Mouse (Mus musculus) A20 (cell line): ENCODE results near the gene Sgce.
"Not testable (repeated sequence)": the region's sequence is repeated elsewhere in the genome, so short reads cannot be mapped to it uniquely, and the experiment has no call there.

Experiments
- DNase-seq: peaks from one replicate; pipeline ENCODE4 v3.0.0-alpha.2; 2011; ENCODE audit warnings: low read depth, low spot score

Gene Sgce

DNA sequence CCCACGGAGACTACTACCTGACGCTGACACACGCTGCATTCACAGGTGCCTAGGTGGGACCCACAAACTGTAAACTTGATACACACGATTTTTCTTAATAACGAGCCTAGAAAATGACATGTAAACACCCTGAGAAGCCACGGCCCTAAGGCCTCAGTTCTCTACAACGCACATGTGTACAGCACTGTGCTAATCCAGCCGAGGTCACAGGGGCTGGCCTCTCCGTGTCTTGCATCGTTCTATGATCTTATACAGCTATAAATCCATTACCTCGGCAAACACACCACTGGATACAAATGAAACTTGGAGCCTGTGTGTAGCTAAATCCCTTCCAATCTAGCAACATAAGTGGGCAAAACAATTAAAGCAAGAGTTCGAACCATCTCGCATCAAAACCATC, 24.3 kb downstream of the Sgce start:
- no peak for DNase-seq

DNA sequence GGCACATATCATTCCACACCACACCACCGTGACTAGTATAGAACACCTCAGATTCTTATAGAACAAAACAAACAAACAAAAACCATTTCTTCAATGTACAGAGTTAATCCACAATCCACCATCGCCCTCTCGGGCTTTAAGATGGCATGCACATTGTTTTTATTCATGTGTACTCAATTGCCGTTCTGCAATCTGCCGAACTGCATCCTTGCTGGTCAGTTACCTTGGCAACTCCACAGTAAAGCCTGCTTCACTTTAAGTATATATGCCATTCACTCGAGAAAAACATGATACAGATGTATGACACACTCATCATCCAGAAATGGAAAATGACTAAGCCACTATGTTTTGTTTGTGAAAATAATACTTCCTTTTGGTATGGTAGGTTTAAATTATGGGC, 24.9 kb downstream of the Sgce start:
- no peak for DNase-seq

DNA sequence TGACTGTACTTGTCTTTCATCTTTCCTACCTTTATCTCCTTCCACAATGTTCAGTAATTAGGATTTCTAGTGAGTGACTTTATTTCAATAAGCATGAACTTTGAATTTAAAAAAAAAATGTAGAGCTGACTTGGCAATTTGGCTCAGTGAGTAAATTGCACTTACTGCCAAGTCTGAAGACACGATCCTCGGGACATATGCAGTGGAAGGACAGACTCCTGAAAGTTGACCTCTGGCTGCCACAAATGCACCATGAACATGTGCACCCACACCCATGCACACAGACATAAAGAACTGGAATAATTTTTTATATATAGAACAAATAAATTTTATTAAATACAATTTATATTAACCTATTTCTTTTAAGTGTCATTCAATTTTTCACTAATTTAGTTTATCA, 29.7 kb downstream of the Sgce start:
- DNase-seq: no peak

DNA sequence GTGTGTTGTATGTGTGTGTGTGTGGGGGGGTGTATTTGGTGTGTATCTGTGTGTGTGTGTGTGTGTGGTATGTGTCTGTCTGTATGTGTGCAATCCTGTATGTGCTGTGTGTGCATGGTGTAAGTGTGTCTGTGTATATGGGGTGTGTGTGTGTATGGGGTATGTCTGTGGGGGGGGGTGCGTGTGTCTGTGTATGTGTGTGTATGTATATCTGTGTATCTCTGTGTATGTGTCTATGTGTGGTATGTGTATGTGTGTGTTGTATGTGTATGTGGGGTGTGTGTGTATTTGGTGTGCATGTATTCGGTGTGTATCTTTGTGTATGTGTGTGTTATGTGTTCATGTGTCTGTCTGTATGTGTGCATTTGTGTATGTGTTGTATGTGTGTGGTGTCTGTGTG, 30.8 kb downstream of the Sgce start:
- no peak for DNase-seq

DNA sequence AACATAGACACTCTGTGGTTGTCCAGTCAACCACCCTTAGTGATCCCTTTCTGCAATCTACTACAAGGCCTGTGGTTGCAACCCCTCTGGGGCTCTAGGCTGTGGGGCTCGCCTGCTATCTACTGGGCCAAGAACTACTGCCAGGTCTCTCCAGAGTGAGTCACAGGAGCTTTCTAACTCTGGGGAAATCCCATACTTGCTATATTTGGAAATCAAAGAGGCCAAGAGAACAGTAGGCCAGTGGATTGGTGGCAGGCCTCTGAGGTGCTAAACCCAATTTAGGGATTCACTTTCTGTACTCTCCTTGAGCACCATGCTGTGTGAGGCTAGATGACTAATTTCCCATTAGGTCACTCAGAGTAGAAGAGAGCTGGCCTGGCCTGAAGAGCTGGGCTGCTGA, 38.0 kb downstream of the Sgce start:
- no peak for DNase-seq

DNA sequence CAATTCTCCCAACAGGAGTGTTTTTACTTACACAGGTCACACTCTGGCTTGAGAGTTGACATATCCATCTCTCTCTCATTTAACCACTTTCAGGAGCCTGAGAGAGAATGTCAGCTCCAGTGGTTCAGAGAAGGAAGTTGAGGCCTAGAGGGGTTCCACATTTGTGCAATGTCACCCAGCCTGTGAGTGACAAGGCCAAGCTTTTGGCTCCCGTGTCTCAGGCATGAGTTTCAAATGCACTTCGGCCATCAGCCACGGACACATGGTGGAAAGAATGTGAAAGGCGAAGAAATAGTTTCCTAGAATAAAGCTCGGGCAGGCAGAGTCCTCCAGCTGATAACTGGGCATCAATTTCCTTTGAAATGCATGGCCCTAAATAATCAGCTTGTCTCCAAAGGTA, 40.6 kb downstream of the Sgce start:
- no peak for DNase-seq

DNA sequence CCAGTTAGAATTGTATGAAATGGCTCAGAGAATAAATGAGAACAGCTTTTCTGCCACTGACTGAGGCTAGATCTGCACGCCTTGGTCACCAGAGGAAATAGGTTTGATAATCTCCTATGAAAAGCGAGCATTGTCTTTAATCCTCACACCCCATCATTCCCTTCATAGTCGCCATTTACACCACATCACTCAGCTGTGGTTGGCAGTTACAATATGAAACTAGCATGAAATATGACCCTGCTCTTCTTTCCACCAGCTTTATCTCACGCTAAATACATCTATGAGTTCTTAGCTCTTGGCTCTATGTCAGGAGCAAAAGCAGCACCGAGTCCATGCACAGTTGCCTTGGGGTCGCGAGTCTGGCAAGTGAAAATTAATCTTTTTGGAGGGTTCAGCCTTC, 43.1 kb downstream of the Sgce start:
- no peak for DNase-seq

DNA sequence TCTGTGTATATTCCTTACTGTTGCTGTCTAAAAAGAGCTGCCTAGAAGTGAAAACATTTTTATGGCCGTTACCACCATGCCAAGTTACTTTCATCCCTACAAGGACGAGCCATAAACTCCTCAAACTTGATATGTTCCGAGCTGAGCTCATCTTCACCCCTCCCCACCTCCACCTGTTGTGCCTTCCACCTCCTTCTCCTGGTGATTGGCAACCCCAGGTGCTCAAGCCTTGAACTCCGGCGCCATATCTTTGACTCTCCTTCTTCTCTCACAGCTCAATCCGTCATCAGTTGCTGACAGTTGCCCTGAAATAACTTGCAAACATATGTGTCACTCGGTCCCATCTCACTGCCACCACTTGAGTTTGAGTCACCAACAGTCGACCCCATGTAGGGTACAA, 45.4 kb downstream of the Sgce start:
- no peak for DNase-seq

DNA sequence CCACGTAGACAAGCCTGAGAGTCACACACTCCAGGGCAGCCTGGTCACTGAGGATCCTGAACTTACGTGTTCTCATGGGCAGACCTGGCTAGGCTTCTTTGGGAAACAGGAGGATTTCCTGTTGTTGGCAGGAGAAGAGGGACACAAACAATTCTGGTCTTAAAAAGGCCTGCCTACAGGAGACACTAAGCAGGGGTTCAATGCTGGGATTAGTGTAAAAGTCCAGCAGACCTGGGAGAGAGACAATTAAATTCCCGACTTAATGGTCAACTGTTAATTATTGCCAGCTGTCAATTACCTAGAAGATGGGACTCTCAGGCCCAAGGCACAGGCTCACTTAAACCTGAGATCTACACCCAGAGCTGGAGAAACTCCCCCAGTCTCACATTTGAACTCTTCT, 51.2 kb downstream of the Sgce start:
- DNase-seq: no peak

DNA sequence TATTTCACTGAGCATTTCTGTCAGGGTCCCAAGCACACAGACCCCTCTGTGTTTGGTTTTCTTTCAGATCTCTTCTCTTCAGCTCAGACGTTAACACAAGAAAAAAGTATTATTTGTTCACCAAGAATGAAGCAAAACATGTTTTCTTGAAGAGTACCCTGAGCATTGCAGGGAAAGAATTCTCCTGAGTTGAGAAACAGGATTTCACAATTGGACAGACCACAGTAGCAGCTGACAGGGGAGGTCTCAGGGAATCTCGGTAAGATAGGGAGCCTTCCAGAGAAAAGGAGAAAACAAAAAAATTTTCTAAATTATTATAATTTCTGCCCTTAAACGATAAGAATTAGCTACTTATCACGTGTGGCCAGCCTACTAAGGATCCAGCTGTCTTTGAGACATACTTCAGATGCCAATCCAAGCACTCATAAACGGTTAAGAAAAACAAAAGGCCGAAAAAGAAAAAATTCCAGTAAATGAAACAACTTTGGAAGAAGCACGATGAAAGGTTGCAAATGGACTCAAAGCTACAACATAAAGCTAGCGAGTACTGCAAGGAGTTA, 52.3 kb downstream of the Sgce start:
- DNase-seq: no peak

DNA sequence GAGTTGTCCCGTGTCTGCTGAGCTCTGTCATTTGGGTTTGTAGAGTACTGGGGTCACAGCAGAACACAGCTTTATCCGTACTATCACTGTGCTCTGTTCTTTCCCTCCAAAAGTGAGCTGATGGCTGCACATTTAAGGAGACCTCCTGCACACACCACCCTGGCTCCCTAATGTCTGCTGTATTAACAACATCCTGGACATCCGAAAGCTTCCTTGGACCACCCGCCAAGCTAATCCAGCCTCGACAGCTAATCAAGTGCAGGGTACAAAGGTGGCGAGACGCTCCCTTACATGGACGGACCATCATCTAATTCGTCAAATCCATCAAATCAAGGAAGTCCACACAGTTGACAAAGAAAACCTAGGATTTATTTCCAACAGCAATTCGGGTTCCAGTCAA, 53.5 kb downstream of the Sgce start:
- DNase-seq: no peak

DNA sequence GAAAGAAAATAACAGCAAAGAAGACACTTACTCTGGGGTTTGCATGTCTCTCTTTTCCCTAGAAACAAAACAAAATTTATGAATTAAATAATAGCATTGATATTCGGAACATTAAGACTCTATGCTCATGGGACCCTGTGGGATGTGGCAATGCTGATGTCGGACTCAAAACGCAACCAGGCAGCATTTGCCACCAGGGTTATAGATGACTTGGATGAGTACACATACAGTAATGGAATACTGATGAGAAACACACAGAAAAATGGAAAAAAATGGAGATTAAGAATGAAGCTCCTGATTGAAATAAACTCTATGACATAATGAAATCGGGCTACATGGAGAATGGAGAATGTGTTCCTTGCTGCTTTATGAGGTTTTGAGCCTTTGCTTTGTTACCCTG, 56.6 kb downstream of the Sgce start:
- DNase-seq: no peak

DNA sequence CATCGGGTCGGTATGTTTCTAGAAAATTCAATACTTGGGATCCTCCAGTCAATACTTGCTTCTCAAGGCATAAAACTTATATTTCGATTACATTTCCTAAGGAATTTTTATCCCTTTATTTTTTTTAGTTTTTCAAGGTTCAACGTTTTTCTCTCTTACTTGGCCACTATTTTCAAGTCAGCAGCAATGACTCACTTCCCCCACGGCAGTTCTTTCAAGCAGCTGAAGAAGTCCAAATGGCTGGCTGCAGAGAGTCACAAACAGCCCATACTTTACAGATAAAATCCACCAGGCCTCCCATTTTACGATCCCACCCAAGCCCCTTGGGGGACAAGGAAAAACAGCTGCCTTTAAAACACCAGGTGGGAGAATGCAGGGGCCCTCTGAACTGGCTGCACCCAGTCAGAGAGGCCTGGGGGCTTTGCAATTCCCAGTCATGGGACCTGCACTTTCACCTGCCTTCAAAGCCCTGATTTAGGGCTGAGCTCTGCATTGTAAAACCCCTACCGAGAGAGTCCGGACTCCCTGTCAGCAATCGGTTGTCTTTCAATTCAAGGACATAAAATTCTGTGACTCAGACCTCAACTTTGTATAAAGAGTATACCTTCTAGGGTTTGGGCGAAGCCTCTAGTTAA, 62.2 kb downstream of the Sgce start:
- no peak for DNase-seq

DNA sequence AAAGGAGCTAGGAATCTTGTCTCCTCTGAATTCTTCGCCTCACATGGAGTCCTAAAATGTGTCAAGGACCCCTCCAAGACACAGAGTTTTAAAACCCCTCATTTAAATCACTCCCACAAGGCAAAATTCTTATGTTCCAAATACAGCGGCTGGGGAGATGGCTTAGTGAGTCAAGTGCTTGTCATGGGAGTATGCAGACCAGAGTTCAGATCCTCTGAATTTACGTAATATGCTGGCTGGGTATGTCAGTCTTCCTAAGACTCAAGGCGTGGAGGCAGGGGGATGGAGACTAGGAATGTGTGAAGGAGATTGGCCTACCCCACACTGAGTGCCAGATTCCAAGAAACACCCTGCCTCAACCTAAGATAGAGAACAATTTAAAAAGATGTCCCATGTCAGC, 66.4 kb downstream of the Sgce start:
- no peak for DNase-seq

DNA sequence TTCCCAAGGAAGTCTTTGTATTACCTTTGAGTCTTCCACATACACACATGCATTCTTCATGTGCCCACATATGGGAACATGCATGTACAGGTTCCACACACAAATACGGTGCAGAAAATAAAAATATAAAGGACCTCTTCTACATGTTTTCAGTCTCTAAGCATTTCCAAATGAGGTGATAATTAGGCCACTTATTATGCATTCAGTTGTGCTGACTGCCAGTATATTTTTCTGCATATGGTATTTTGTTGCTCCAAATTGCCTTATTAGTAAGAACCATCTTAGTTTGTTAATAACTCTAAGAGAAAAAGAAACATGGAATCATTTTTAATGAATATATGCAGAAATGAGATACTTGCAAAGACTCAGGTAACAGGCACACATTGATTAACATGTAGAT, 67.0 kb downstream of the Sgce start:
- DNase-seq: no peak

DNA sequence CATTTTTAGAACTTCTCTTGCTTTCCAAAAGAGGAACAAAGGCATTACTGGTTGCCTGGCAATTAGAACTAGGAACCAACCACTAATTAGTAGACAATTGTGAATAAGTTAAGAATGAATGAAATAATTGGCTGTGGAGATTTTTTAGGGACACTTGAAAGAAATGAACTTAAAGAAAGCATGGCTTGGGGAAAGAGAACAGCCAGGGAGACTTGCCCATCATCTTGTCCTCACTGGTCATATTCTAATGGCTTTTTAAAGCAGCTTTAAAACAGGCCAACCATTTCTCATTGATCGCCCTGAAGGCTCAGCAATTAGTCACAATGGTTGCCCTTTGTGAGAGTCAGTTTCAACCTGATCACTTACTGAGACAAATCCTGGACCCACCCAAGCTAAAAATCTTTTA, 69.6 kb downstream of the Sgce start:
- no peak for DNase-seq

DNA sequence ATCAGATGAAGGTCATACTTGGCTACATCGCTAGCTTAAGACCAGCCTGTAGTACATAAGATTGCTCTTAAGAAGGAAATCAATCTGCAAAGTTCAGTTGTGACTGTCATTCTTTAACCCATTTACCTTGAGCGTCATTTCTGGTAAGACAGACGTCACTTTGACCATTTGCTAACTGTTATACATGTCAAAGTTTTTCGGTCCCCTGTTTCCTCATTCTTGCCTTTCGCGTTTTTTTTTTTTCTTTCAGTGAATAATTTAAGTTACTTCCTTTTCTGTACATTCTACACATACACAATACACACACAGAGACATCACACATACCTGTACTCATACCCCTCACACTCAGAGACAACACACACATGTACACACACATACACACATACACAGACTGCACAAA, 81.9 kb downstream of the Sgce start:
- no peak for DNase-seq

DNA sequence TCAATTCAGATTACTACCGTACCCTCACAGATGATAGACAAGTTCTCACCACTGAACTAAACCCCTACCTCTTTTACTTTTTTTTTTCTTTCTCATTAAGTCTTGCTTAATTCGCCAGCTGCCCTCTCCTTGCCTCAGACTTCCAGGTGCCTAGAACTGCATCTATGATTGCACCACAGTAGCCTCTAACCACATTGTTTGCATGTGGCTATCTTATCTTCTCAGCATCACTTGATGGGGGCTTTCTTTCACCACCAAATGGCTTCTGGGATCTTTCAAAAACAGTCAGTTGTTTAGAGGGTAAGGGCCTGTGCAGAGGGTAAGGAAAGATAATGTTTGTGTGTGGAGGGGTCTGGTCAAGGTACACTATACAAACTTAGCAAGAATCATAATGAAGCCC, 82.7 kb downstream of the Sgce start:
- no peak for DNase-seq

DNA sequence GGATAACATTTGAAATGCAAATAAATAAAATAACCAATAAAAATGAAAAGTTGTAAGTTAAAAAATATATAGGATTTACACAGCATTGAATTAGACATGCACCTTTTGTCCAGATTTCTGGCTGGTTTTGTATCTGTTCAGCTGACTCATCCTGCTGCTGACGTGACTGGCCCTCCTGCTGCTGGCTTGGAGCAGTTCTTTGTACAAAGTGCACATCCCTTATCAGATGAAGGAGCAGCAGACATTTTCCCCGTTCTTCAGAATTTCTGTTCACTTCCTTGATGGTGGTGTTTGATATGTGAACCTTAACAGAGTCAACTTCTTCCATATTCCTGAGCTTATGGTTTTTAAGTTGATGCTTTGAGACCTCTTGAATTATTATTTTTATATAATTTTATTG, 83.5 kb downstream of the Sgce start:
- no peak for DNase-seq

DNA sequence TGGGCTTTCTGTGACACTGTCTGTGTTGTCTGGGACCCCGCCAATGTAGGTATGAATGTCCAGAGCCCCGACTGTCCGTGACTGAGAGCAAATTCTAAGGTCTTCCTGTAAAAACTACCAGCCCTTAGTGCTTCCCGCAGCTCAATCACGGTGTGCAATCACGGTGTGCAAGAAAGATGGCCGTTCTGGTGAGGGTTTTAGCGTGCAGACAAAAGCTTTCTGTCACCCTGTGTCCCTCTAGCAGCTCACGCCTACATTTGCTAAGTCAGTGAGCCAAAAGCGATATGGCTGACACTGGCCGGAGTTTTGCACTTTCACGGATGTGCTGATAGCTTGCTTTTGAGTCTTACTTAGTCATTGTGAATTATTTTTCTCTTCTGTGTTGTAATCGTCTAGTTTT, 88.1 kb downstream of the Sgce start:
- DNase-seq: no peak

DNA sequence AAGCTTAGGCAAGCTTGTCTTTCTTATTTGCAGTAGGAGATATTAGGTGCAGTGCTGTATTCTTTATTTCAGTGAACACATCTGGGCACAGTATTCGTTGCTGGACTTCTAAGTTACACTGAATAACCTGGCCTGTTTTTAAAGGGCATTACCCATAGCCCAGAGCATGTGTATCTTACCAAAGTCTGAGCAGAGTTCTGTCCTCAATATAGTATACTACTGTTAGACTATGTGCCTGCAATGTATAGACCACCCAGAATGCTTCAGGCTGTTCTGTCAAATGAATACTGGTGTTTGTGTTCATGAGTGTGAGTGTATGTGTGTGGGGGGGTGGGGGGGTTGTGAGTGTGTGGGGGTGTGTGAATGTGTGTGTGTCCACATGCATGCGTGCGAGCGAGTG, 91.1 kb downstream of the Sgce start:
- DNase-seq: no peak

DNA sequence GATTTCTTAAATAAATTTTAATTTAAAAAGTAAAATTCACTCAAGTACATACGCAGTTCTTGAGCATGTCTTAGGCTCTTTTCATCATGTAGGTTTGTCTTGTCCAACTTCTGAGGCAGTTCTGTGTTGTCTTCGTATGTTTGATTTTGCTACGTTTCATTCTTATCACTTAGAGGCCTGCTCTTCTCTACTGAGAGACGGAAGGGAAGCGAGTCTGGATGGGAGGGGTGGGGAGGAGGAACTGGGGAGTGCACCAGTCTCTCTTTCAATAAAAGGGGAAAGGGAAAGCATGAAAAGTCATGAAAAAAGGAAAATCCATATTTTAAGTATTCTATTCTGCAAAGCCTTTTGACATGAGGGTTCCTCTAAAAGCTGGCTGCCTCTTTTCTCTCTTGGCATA, 91.5 kb downstream of the Sgce start:
- no peak for DNase-seq

DNA sequence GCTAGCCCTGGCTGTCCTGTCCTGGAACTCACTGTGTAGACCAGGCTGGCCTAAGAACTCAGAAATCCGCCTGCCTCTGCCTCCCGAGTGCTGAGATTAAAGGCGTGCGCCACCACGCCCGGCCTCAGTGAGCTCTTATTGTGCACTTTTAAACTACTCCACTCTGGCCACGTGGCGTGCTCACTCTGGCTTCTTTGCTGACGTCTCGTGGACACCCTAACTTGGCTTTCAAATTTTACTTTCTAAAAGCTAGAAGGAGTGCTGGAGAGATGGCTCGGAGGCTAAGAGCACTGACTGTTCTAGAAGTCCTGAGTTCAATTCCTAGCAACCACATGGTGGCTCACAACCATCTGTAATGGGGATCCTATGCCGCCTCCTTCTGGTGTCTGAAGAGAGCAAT, 93.3 kb downstream of the Sgce start:
- DNase-seq: not testable (repeated sequence)

DNA sequence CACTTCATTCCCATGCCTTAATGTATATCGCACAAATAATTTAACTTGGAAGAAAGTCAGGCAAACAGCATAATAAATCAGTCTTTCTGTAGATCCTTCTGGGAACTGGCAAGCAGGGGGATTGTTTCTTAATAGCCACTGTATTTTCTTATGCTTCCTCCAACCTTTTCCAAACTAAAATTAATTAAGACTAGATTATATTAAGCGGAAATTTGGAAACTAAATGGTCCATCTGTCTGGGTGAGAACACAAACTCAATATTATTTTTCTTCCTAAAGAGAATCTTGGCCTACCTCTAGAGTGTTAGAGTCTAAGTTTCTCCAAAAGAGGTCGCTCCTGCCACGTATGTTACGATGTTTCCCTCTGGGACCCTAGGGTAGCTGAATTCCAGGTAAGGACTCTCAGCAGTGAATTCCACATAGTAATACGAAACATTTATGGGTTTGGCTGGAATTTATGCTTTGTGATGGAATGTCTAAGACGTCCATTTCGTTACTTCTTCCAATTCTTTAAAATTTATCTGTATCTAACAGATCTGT, 94.3 kb downstream of the Sgce start:
- DNase-seq: no peak
